Mouse (Mus musculus) adrenal gland, postnatal 25 days (tissue): ENCODE measurements at regions not wholly inside any gene's neighbourhood (a gene's known extent, or its start where the extent isn't known, plus 50 kb on each side); places are given as distances from the start of the nearest gene placed in this dataset.
A peak's percentile ranks its signal among the peaks of the same experiment; 100 is the strongest.
"Not testable (repeated sequence)": the region's sequence is repeated elsewhere in the genome, so short reads cannot be mapped to it uniquely, and the experiment has no call there.

Source experiments
- DNase-seq: peaks from one replicate; pipeline ENCODE4 v3.0.0; 2021; ENCODE audit warnings: mixed read lengths

GRCm38 (mm10) chr7:83412745-83413144 lies 172.0 kb upstream of the Tmc3 start:
- DNase-seq = not testable (repeated sequence)

GRCm38 (mm10) chr7:83429929-83430556 lies 154.7 kb upstream of the Tmc3 start:
- DNase-seq = no peak

GRCm38 (mm10) chr7:83431094-83431493 lies 153.6 kb upstream of the Tmc3 start:
- no peak for DNase-seq

- DNase-seq = no peak
Measured at GRCm38 (mm10) chr7:83432843-83433242, 151.9 kb upstream of the Tmc3 start.

GRCm38 (mm10) chr7:83433959-83434715 lies 150.6 kb upstream of the Tmc3 start:
- DNase-seq = no peak

GRCm38 (mm10) chr7:83438538-83439393 lies 146.0 kb upstream of the Tmc3 start:
- DNase-seq = peak; percentile 14

GRCm38 (mm10) chr7:83443596-83444278 lies 141.0 kb upstream of the Tmc3 start:
- DNase-seq = no peak

GRCm38 (mm10) chr7:83444279-83444615 lies 140.5 kb upstream of the Tmc3 start:
- DNase-seq = no peak

GRCm38 (mm10) chr7:83445181-83445926 lies 139.4 kb upstream of the Tmc3 start:
- no peak for DNase-seq

GRCm38 (mm10) chr7:83450346-83450745 lies 134.4 kb upstream of the Tmc3 start:
- no peak for DNase-seq

GRCm38 (mm10) chr7:83452309-83452708 lies 132.4 kb upstream of the Tmc3 start:
- DNase-seq = no peak

- no peak for DNase-seq
Measured at GRCm38 (mm10) chr7:83459520-83459919, 125.2 kb upstream of the Tmc3 start.

- DNase-seq = no peak
Measured at GRCm38 (mm10) chr7:83467006-83467405, 117.7 kb upstream of the Tmc3 start.

GRCm38 (mm10) chr7:83469856-83470255 lies 114.9 kb upstream of the Tmc3 start:
- DNase-seq = not testable (repeated sequence)

GRCm38 (mm10) chr7:83471111-83471510 lies 113.6 kb upstream of the Tmc3 start:
- no peak for DNase-seq

GRCm38 (mm10) chr7:83474471-83474870 lies 110.3 kb upstream of the Tmc3 start:
- DNase-seq = no peak

GRCm38 (mm10) chr7:83474986-83475385 lies 109.7 kb upstream of the Tmc3 start:
- no peak for DNase-seq

GRCm38 (mm10) chr7:83475438-83476160 lies 109.1 kb upstream of the Tmc3 start:
- DNase-seq = no peak

- no peak for DNase-seq
Measured at GRCm38 (mm10) chr7:83476161-83476495, 108.6 kb upstream of the Tmc3 start.

GRCm38 (mm10) chr7:83476861-83477260 lies 107.9 kb upstream of the Tmc3 start:
- no peak for DNase-seq

- DNase-seq = no peak
Measured at GRCm38 (mm10) chr7:83477661-83478121, 107.0 kb upstream of the Tmc3 start.
